Mouse (Mus musculus): ENCODE data around the gene Efemp2.
A peak's percentile ranks its signal among the peaks of the same experiment; 100 is the strongest.

Efemp2 gene

DNA sequence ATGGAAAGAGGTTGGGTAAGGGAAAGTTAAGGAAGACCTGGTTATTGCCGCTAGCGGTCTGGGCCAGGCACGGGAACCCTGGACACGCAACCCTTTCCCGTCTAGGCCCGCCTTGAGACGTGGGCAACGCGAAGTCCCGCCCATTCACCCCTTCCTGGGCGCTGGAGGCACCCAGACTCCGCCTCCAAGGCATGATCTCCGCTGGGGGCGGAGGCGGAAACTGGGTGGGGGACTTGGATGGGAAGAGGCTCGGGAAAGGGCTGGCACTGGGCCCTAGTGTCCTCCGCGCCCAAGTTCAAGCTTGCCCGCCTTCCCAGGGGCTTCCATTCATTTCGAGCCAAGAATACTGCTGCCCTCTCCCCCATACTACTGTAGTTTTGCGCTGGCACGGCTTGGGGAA is at the start of gene Efemp2:
Gene Efemp2, plus strand, starts transcription at position 235 of the 400 bp plus-strand sequence.
- DNase-seq (ENCODE audit: low spot score), result peak; percentile 87

DNA sequence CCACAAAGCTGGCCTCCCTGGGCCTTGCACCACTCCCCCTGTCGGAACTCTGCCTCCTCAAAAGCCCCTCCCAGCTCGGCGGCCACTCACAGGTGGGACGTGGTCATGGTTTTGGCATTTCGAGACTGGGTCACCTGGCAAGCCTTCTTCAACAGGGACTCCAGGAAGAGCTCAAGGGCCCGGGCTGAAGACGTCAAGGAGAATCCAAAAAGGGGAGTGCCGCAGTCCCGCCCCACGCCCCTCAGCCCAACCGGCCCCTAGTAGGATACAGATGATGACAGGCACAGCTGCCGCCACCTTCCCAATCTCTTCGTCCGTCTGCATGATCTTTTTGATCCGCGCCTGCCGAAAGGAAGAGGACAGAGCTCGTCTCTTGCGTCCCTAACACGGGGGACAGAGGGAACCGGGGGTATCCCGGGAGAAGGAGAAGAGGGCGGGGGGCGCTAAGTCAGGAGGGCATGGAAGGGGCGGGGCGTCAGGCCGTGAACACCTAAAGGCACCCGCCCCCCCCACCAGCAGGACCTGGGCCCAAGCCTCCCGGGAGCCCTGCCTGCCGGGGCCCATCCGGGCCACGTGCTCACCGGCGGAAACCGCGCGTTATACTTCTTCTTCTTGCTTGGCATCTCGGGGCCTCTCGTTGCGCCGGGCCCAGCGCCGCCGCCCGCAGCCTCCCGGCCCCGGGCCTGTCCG is 49.5 kb upstream of the Efemp2 start:
- peak; percentile 88 for DNase-seq (ENCODE audit: low spot score)

GRCm38 (mm10) chr19:5424782-5425741 is 48.7 kb upstream of the Efemp2 start, which contains the start of the genes Drap1 and AI837181:
Gene Drap1, minus strand, starts transcription at chr19:5424979.
Gene AI837181, plus strand, starts transcription at chr19:5425144.
- peak; percentile 97 for DNase-seq (ENCODE audit: low spot score)

- no peak for DNase-seq (ENCODE audit: low spot score)
These were observed 47.7 kb upstream of the Efemp2 start for GRCm38 (mm10) chr19:5425906-5426565.

DNA sequence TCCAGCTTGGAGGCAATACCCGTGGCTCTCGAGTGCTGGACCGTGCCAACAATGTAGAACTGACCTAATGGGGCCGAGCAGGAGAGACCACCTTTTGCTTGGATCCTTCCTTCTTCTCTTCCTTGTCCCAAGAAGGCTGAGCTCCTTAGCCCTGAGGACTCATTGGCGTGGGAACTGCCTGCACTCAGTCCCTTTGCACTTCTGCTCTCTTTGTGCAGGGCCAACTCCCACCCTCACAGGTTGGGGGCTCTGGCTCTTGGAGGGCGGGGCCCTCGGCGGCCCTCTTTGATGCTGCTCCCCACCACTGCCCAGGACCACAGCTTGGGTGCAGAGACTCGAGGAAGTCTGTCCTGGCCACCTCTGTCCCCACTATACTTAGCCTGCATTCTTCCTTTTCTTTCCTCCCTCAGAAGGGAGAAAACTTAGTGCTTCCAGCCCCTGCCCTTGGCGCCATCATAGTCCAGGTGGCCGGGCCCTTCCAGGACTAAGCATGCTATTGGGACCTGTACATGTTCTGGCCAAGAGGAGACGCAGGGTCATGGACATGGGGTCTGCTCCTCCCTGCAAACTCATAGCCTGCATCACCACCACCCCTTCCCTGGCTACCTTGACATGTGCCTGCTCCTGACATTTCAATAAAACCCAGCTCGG is 47.0 kb upstream of the Efemp2 start:
- no peak for DNase-seq (ENCODE audit: low spot score)

GRCm38 (mm10) chr19:5428083-5428482 is 45.7 kb upstream of the Efemp2 start:
- no peak for DNase-seq (ENCODE audit: low spot score)

DNA sequence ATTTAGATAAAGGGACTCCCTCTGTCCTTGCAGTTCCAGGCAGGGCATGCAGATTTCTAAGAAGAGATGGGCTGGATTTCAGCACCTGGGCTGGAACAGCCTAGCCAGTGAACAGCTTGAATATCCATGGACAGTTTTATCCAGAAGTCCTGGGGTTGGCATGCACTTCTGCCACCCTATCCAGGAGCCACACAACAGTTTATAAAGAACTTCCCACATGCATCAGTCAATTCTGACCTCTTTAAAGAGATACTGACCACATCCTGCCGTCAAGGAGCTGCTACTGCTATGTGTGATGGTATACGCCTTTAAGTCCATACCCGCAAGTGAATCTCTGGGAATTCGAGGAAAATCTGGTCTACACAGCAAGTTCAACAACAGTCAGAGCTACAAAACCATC is 44.5 kb upstream of the Efemp2 start:
- no peak for DNase-seq (ENCODE audit: low spot score)

DNA sequence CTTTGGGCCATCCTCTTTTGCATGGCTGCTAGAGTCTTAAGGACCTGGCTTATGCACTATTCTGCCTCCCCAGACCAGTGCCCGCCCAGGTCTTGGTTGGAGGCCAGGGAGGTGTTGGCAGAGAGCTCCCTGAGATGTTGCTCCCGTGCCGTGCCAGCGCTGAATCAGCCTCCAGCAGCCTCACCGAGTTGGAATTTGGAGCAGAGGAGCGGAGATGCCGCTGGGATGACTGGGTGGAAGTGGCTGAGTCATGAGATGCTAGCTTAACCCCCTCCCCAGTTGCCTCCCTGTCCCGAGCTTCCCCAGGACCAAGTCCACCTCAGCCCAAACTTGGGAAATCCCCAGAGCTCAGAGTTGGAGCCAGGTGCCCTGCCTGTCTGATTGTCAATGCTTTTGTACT is 43.9 kb upstream of the Efemp2 start:
- DNase-seq (ENCODE audit: low spot score), result no peak

DNA sequence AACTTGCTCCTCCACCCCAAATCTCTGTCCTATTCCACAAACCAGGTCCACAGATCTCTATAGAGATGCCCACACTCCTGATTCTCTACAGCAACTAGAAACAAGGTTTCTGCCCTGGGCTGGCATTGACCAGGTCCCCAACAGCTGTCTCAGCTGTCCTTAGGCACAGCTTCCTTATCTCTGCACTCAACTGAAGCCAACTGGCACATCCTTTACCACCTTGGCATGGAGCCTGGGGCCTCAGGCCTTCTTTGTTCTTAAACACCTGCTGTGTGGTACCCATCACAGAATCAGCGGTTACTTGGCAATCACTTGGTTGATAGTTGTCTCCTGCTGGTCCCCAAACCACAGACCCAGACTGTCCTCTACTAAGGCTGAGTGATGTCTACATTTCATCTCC is 43.3 kb upstream of the Efemp2 start:
- no peak for DNase-seq (ENCODE audit: low spot score)

GRCm38 (mm10) chr19:5431911-5432464 is 41.8 kb upstream of the Efemp2 start:
- no peak for DNase-seq (ENCODE audit: low spot score)

GRCm38 (mm10) chr19:5432992-5433852 is 40.5 kb upstream of the Efemp2 start:
- DNase-seq (ENCODE audit: low spot score), result peak; percentile 45

GRCm38 (mm10) chr19:5433951-5434350 is 39.8 kb upstream of the Efemp2 start:
- no peak for DNase-seq (ENCODE audit: low spot score)

GRCm38 (mm10) chr19:5444371-5444908 is 29.3 kb upstream of the Efemp2 start:
- no peak for DNase-seq (ENCODE audit: low spot score)

GRCm38 (mm10) chr19:5444954-5445353 is 28.8 kb upstream of the Efemp2 start:
- no peak for DNase-seq (ENCODE audit: low spot score)

- no peak for DNase-seq (ENCODE audit: low spot score)
These were observed 28.0 kb upstream of the Efemp2 start for GRCm38 (mm10) chr19:5445747-5446146.

- DNase-seq (ENCODE audit: low spot score), result peak; percentile 73
These were observed 26.0 kb upstream of the Efemp2 start, which contains the start of gene Fosl1 for GRCm38 (mm10) chr19:5447515-5448353. Gene Fosl1, plus strand, starts transcription at chr19:5447547.

DNA sequence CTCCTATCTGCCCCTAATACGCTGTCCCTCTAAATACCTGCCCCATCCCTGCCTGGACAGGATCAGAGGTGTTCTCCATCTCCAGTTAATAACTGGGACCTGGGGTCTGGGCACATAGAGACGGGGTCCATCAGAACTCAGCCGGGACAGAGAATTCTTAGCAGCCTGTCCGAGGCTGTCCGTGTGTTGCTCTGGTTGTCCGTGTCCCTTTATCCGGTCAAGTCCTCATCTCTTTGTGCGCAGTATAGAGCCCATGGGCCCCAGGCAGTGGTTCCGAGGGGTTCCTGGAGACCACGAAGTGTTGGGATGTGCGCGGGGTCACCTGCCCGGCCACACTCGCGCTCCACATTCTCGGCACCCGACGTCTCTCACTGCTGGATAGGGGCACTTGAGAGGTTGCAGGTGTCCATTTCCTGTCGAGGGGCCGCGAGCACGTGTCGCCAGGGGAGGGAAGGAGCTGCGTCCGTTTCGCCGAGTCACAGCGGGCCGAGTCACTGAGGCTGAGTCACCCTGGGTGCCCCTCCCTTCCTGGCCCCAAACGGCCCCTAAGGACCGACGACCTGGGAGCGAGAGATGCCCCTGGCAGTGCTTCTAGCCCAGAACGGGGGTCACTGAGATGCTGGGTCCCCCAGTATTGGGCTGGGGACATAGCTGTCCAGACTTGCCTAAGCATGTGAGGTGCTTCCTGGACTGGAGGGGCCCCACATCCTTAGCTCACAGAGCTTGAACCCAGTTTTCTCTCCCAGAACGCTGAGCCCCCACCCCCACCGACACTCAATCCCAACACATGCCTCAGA is 25.2 kb upstream of the Efemp2 start:
- DNase-seq (ENCODE audit: low spot score), result no peak

GRCm38 (mm10) chr19:5449673-5450072 is 24.1 kb upstream of the Efemp2 start:
- DNase-seq (ENCODE audit: low spot score), result no peak

Data from yolk sac, embryonic 10.5 days (tissue).